Mouse (Mus musculus) v-Abl transformed pro-B cells (cell line): ENCODE results near the gene Tex12.

ENCODE experiments used
- in situ Hi-C, 2 experiments: fragments of 400-800 bp; cut with MboI; formaldehyde crosslinking; loops; one replicate each; pipeline ENCODE4 v1.15.1; 2025; ENCODE audit not compliant: unreplicated experiment in 2 of 2

The Tex12 gene

GRCm38 (mm10) chr9:50561145-50561917 is at the start of gene Tex12:
Gene Tex12 (minus strand): TSS chr9:50561325.
- in situ Hi-C loops: loop anchor here in 1 of 2 experiments (5.0 kb wide), 1 partner anchor 36 kb away; no protein-coding TSS in a partner anchor

- in situ Hi-C loops: loop anchor here (5.0 to 25.0 kb wide), 4 partner anchors 53 to 170 kb away; partner anchors contain the start of genes 1110032A03Rik (in 1 of the 2), Alg9 (in 1 of the 2), Cryab (in 1 of the 2) and Dlat (in 1 of the 2)
Observed at GRCm38 (mm10) chr9:50604338-50604737, 43.2 kb upstream of the Tex12 start.

GRCm38 (mm10) chr9:50603998-50604324 is 42.8 kb upstream of the Tex12 start:
- in situ Hi-C loops: loop anchor here (5.0 to 25.0 kb wide), 4 partner anchors 53 to 171 kb away; partner anchors contain the start of genes 1110032A03Rik (in 1 of the 2), Alg9 (in 1 of the 2), Cryab (in 1 of the 2) and Dlat (in 1 of the 2)

- in situ Hi-C loops: loop anchor here (5.0 to 25.0 kb wide), 4 partner anchors 54 to 171 kb away; partner anchors contain the start of genes 1110032A03Rik (in 1 of the 2), Alg9 (in 1 of the 2), Cryab (in 1 of the 2) and Dlat (in 1 of the 2)
Observed at GRCm38 (mm10) chr9:50603189-50603997, 42.3 kb upstream of the Tex12 start, which contains the start of the genes Sdhd and Timm8b. Gene Sdhd (minus strand): TSS chr9:50603812. Gene Timm8b (plus strand): TSS chr9:50603910.

GRCm38 (mm10) chr9:50602055-50602845 is 41.1 kb upstream of the Tex12 start:
- in situ Hi-C loops: loop anchor here (5.0 to 25.0 kb wide), 4 partner anchors 55 to 173 kb away; partner anchors contain the start of genes 1110032A03Rik (in 1 of the 2), Alg9 (in 1 of the 2), Cryab (in 1 of the 2) and Dlat (in 1 of the 2)

GRCm38 (mm10) chr9:50601536-50601935 is 40.4 kb upstream of the Tex12 start:
- in situ Hi-C loops: loop anchor here (5.0 to 25.0 kb wide), 4 partner anchors 56 to 173 kb away; partner anchors contain the start of genes 1110032A03Rik (in 1 of the 2), Alg9 (in 1 of the 2), Cryab (in 1 of the 2) and Dlat (in 1 of the 2)

GRCm38 (mm10) chr9:50596973-50597372 is 35.8 kb upstream of the Tex12 start:
- in situ Hi-C loops: loop anchor here in 1 of 2 experiments (5.0 to 10.0 kb wide), 4 partner anchors 35 to 1102 kb away; partner anchors contain the start of genes Pts and Tex12

GRCm38 (mm10) chr9:50594794-50595417 is 33.8 kb upstream of the Tex12 start:
- in situ Hi-C loops: loop anchor here (5.0 to 10.0 kb wide), 6 partner anchors 33 to 1100 kb away; partner anchors contain the start of genes Pts (in 1 of the 2) and Tex12 (in 1 of the 2)

GRCm38 (mm10) chr9:50593544-50593943 is 32.4 kb upstream of the Tex12 start:
- in situ Hi-C loops: loop anchor here (5.0 to 10.0 kb wide), 3 partner anchors 71 to 1099 kb away; no protein-coding TSS in a partner anchor

- in situ Hi-C loops: loop anchor here (5.0 to 10.0 kb wide), 3 partner anchors 71 to 1098 kb away; no protein-coding TSS in a partner anchor
Observed at GRCm38 (mm10) chr9:50592955-50593354, 31.8 kb upstream of the Tex12 start.

- in situ Hi-C loops: loop anchor here (5.0 to 10.0 kb wide), 3 partner anchors 69 to 1096 kb away; no protein-coding TSS in a partner anchor
Observed at GRCm38 (mm10) chr9:50590856-50591518, 29.9 kb upstream of the Tex12 start.

- in situ Hi-C loops: no loop called here
Observed at GRCm38 (mm10) chr9:50586955-50587354, 25.8 kb upstream of the Tex12 start.

- in situ Hi-C loops: no loop called here
Observed at GRCm38 (mm10) chr9:50585145-50585818, 24.2 kb upstream of the Tex12 start.

GRCm38 (mm10) chr9:50580370-50580769 is 19.2 kb upstream of the Tex12 start:
- in situ Hi-C loops: no loop called here

GRCm38 (mm10) chr9:50569599-50570525 is 8.7 kb upstream of the Tex12 start:
- in situ Hi-C loops: no loop called here

GRCm38 (mm10) chr9:50567881-50568280 is 6.8 kb upstream of the Tex12 start:
- in situ Hi-C loops: no loop called here

- in situ Hi-C loops: no loop called here
Observed at GRCm38 (mm10) chr9:50567372-50567771, 6.2 kb upstream of the Tex12 start.
